Mouse (Mus musculus) embryonic fibroblast, embryonic 13.5 days (primary cell): Measurements from ENCODE around the gene Ice2.

ENCODE experiments used
- CTCF ChIP-seq: IDR thresholded peaks from 2 replicates; pipeline ENCODE4 v1.5.1; 2011; ENCODE audit warnings: mild to moderate bottlenecking, control low read depth, low read length, moderate library complexity, borderline replicate concordance; ENCODE audit not compliant: insufficient read depth
- POLR2A ChIP-seq: IDR thresholded peaks from 2 replicates; pipeline ENCODE4 v1.6.1; 2011; ENCODE audit warnings: low read depth, mild to moderate bottlenecking, control low read depth, low read length, moderate library complexity

DNA sequence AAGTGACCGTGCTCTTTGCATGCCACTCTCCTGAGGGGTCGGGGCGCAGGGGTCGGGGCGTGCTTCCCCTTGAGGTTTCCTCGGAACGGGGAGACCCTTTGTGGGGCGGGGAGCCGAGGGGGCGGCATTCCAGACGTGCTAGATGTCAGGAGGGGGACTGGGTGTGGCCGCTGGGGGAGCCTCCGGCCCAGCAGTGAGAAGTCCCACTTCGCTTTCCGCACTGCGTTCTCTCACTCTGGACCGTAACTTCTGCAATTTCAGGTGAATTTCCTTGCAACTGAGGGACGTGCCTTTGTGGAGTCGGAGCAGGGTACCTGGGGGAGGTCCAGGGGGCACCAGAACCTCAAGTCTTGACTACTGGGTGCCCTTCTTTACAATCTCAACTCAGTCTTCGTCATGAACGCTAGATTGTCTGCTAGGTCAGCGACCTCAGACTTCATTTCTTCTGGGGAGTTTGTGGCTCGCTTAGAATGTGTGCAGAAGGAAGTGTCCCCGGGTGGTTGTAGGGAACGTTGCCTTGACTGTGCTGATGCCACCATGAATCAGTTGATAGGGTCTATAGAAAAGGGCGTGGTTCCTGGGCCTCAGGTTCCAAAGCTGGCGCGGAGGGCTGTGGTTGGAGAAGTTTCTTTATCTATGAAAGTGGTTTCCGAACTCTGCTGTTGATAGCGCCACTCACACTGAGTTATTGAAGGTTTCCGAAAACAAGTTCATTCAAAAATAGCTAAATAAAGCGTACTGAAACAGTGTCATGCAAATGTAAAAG, 56.4 kb downstream of the Ice2 start:
- TF ChIP-seq CTCF (no peak), POLR2A (peak; percentile 57)
